Mouse (Mus musculus) liver, adult 2 months (tissue): ENCODE data around the gene Hoxd11. TPM values are rescaled to one million over a fixed set of nuclear protein-coding genes. Genes with fewer than 3 reads are reported as not detected.

Experiments used
- DNase-seq: peaks from one replicate; pipeline ENCODE4 v3.0.0-alpha.2; 2011; ENCODE audit warnings: low read depth, low spot score; ENCODE audit errors: extremely low read depth
- H3K27ac ChIP-seq: fragments of 200-500 bp; replicated peaks from 2 replicates; pipeline ENCODE4 v1.5.1; 2012; ENCODE audit warnings: low read depth, mild to moderate bottlenecking, control low read depth, inconsistent platforms, low read length; ENCODE audit not compliant: insufficient read depth
- H3K27me3 ChIP-seq: fragments of 200-500 bp; 2 replicates; pipeline ENCODE4 v1.6.1; 2012; ENCODE audit warnings: mild to moderate bottlenecking, moderate library complexity, low read length, inconsistent platforms; ENCODE audit not compliant: control insufficient read depth, insufficient read depth
- H3K36me3 ChIP-seq: fragments of 200-500 bp; 2 replicates; pipeline ENCODE4 v1.6.1; 2012; ENCODE audit warnings: low read length, inconsistent platforms; ENCODE audit not compliant: control insufficient read depth, insufficient read depth
- H3K4me1 ChIP-seq: fragments of 200-500 bp; 2 replicates; pipeline ENCODE4 v1.6.1; 2011; ENCODE audit warnings: low read length; ENCODE audit not compliant: control insufficient read depth, insufficient read depth
- H3K4me3 ChIP-seq: fragments of 200-500 bp; 2 replicates; pipeline ENCODE4 v1.5.1; 2011; ENCODE audit warnings: low read depth, mild to moderate bottlenecking, control low read depth, low read length, moderate library complexity; ENCODE audit not compliant: insufficient read depth
- H3K79me2 ChIP-seq: fragments of 200-500 bp; 2 replicates; pipeline ENCODE4 v1.6.1; 2012; ENCODE audit warnings: inconsistent platforms, mild to moderate bottlenecking, low read length, moderate library complexity; ENCODE audit not compliant: control insufficient read depth, insufficient read depth
- H3K9ac ChIP-seq: fragments of 200-500 bp; 2 replicates; pipeline ENCODE4 v1.6.1; 2012; ENCODE audit warnings: low read depth, mild to moderate bottlenecking, control low read depth, inconsistent platforms, low read length
- CTCF ChIP-seq: fragments of 200-500 bp; IDR thresholded peaks from 2 replicates; pipeline ENCODE4 v1.5.1; 2011; ENCODE audit warnings: low read depth, low read length, control low read depth
- POLR2A ChIP-seq: fragments of 200-500 bp; IDR thresholded peaks from 2 replicates; pipeline ENCODE4 v1.6.1; 2011; ENCODE audit warnings: low read length, control low read depth; ENCODE audit not compliant: insufficient read depth; ENCODE audit errors: extremely low read depth
- WGBS: fragments of 180-500 bp; shearing (Covaris S2); methylation state at CpG from one replicate; pipeline ENCODE4 v1.1.7; 2018; 5-methylcytosine and 5-hydroxymethylcytosine counted together
- polyA plus RNA-seq: library from polyadenylated mRNA; depleted of rRNA; stranded (reverse); fragments of >200 nt; gene quantifications from 2 replicates; pipeline ENCODE4 v1.2.3, GENCODE M21; 2012
- total RNA-seq: library from RNA; depleted of rRNA; stranded (reverse); fragments of >200 nt; gene quantifications from 2 replicates; pipeline ENCODE4 v1.2.3, GENCODE M21; 2014

Hoxd11 gene
- total and polyA plus RNA-seq, 2 experiments = not detected

GRCm38 (mm10) chr2:74676376-74677052 lies 2.8 kb upstream of the Hoxd11 start:
- TF ChIP-seq POLR2A (no peak), CTCF (no peak)
- Histone ChIP-seq H3K79me2 (no peaks in the 10 kb centered on the region), H3K4me3 (no peak overlapping the region), H3K27me3 (peaks cover 40% of the 10 kb centered on the region), H3K36me3 (no peaks in the 10 kb centered on the region), H3K9ac (no peak overlapping the region), H3K4me1 (peaks cover 4% of the 10 kb centered on the region; the same call in 1 of the 2 replicates), H3K27ac (no peak overlapping the region)
- DNase-seq = no peak
- 8% methylated on average over 9 of the region's 9 CpGs for WGBS

GRCm38 (mm10) chr2:74677106-74677505 lies 2.3 kb upstream of the Hoxd11 start:
- Histone ChIP-seq H3K27ac (no peak overlapping the region), H3K9ac (no peak overlapping the region), H3K4me1 (peaks cover 4% of the 10 kb centered on the region; the same call in 1 of the 2 replicates), H3K4me3 (no peak overlapping the region), H3K79me2 (no peaks in the 10 kb centered on the region), H3K36me3 (no peaks in the 10 kb centered on the region), H3K27me3 (peaks cover 46% of the 10 kb centered on the region)
- TF ChIP-seq POLR2A (no peak), CTCF (no peak)
- DNase-seq = no peak
- WGBS = 21% methylated on average over 2 of the region's 2 CpGs

- Histone ChIP-seq H3K9ac (no peak overlapping the region), H3K36me3 (no peaks in the 10 kb centered on the region), H3K27me3 (peaks cover 50% of the 10 kb centered on the region), H3K27ac (no peak overlapping the region), H3K4me1 (no peaks in the 10 kb centered on the region; the same call in 1 of the 2 replicates), H3K4me3 (no peak overlapping the region), H3K79me2 (no peaks in the 10 kb centered on the region)
- DNase-seq = no peak
- TF ChIP-seq CTCF = no peak
- no peak for TF ChIP-seq POLR2A
- 4% methylated on average over 26 of the region's 26 CpGs for WGBS
These were observed 227 bp downstream of the Hoxd11 start for GRCm38 (mm10) chr2:74679596-74679971.

- WGBS = 3% methylated on average over 23 of the region's 23 CpGs
- Histone ChIP-seq H3K27me3 (peaks cover 49% of the 10 kb centered on the region), H3K79me2 (no peaks in the 10 kb centered on the region), H3K36me3 (no peaks in the 10 kb centered on the region), H3K4me1 (no peaks in the 10 kb centered on the region; the same call in 1 of the 2 replicates), H3K27ac (no peak overlapping the region), H3K4me3 (no peak overlapping the region), H3K9ac (no peak overlapping the region)
- DNase-seq = no peak
- no peak for TF ChIP-seq CTCF
These were observed 623 bp downstream of the Hoxd11 start for GRCm38 (mm10) chr2:74679980-74680379.

- Histone ChIP-seq H3K27ac (no peak overlapping the region), H3K4me1 (no peaks in the 10 kb centered on the region; the same call in 1 of the 2 replicates), H3K27me3 (peaks cover 48% of the 10 kb centered on the region), H3K9ac (no peak overlapping the region), H3K4me3 (no peak overlapping the region), H3K79me2 (no peaks in the 10 kb centered on the region), H3K36me3 (no peaks in the 10 kb centered on the region)
- TF ChIP-seq CTCF (no peak), POLR2A (no peak)
- DNase-seq = no peak
- WGBS = 4% methylated on average over 21 of the region's 21 CpGs
These were observed 1.4 kb downstream of the Hoxd11 start for GRCm38 (mm10) chr2:74680561-74681398.
